Mouse (Mus musculus): ENCODE data around the gene Gm14403.
"Not testable (repeated sequence)": the region's sequence is repeated elsewhere in the genome, so short reads cannot be mapped to it uniquely, and the experiment has no call there.

Gm14403 gene

GRCm38 (mm10) chr2:177498067-177498466, at the start of gene Gm14403:
Gene Gm14403, plus strand, starts transcription at chr2:177498215.
- DNase-seq (ENCODE audit: low spot score in 2 of 2): not testable (repeated sequence)

GRCm38 (mm10) chr2:177464676-177465075, 33.3 kb upstream of the Gm14403 start, which contains the start of gene Zfp970:
Gene Zfp970, plus strand, starts transcription at chr2:177464733.
- DNase-seq (ENCODE audit: low spot score in 2 of 2): peak in 1 of 2 experiments; percentile 12

GRCm38 (mm10) chr2:177468222-177468621, 29.8 kb upstream of the Gm14403 start:
- DNase-seq (ENCODE audit: low spot score in 2 of 2): not testable (repeated sequence)

GRCm38 (mm10) chr2:177472261-177472660, 25.8 kb upstream of the Gm14403 start:
- DNase-seq (ENCODE audit: low spot score in 2 of 2): not testable (repeated sequence)

- DNase-seq (ENCODE audit: low spot score in 2 of 2): not testable (repeated sequence)
Measured at GRCm38 (mm10) chr2:177481971-177482370, 16.0 kb upstream of the Gm14403 start.

GRCm38 (mm10) chr2:177483238-177483948, 14.6 kb upstream of the Gm14403 start:
- not testable (repeated sequence) for DNase-seq (ENCODE audit: low spot score in 2 of 2)

- DNase-seq (ENCODE audit: low spot score in 2 of 2): not testable (repeated sequence)
Measured at GRCm38 (mm10) chr2:177499182-177499581, 1.2 kb downstream of the Gm14403 start.

GRCm38 (mm10) chr2:177505211-177505719, 7.2 kb downstream of the Gm14403 start:
- not testable (repeated sequence) for DNase-seq (ENCODE audit: low spot score in 2 of 2)

GRCm38 (mm10) chr2:177511381-177511780, 13.4 kb downstream of the Gm14403 start:
- DNase-seq (ENCODE audit: low spot score in 2 of 2): not testable (repeated sequence)

- not testable (repeated sequence) for DNase-seq (ENCODE audit: low spot score in 2 of 2)
Measured at GRCm38 (mm10) chr2:177511972-177512371, 14.0 kb downstream of the Gm14403 start.

GRCm38 (mm10) chr2:177513991-177514479, 16.0 kb downstream of the Gm14403 start:
- DNase-seq (ENCODE audit: low spot score in 2 of 2): not testable (repeated sequence)

GRCm38 (mm10) chr2:177517746-177518145, 19.7 kb downstream of the Gm14403 start:
- not testable (repeated sequence) for DNase-seq (ENCODE audit: low spot score in 2 of 2)

GRCm38 (mm10) chr2:177518354-177518753, 20.3 kb downstream of the Gm14403 start:
- DNase-seq (ENCODE audit: low spot score in 2 of 2): not testable (repeated sequence)

- not testable (repeated sequence) for DNase-seq (ENCODE audit: low spot score in 2 of 2)
Measured at GRCm38 (mm10) chr2:177518960-177519359, 20.9 kb downstream of the Gm14403 start.

- no peak for DNase-seq (ENCODE audit: low spot score in 2 of 2)
Measured at GRCm38 (mm10) chr2:177520035-177520434, 22.0 kb downstream of the Gm14403 start.

GRCm38 (mm10) chr2:177523061-177523460, 25.0 kb downstream of the Gm14403 start:
- no peak for DNase-seq (ENCODE audit: low spot score in 2 of 2)

- DNase-seq (ENCODE audit: low spot score in 2 of 2): not testable (repeated sequence)
Measured at GRCm38 (mm10) chr2:177523674-177524073, 25.7 kb downstream of the Gm14403 start.

GRCm38 (mm10) chr2:177524171-177524570, 26.2 kb downstream of the Gm14403 start:
- not testable (repeated sequence) for DNase-seq (ENCODE audit: low spot score in 2 of 2)

- DNase-seq (ENCODE audit: low spot score in 2 of 2): peak in 1 of 2 experiments; percentile 21
Measured at GRCm38 (mm10) chr2:177535876-177536275, 37.9 kb downstream of the Gm14403 start.

- DNase-seq (ENCODE audit: low spot score in 2 of 2): not testable (repeated sequence)
Measured at GRCm38 (mm10) chr2:177537141-177537540, 39.1 kb downstream of the Gm14403 start.

- DNase-seq (ENCODE audit: low spot score in 2 of 2): not testable (repeated sequence)
Measured at GRCm38 (mm10) chr2:177537717-177538116, 39.7 kb downstream of the Gm14403 start.

- peak in 1 of 2 experiments; percentile 10 for DNase-seq (ENCODE audit: low spot score in 2 of 2)
Measured at GRCm38 (mm10) chr2:177555261-177555660, 57.2 kb downstream of the Gm14403 start.

All from spleen, postnatal 10 days (tissue).